Mouse (Mus musculus) right cerebral cortex, adult 18-20 months (tissue): ENCODE measurements around the gene Mgrn1.

Source experiments
- DNase-seq: peaks from one replicate; pipeline ENCODE4 v3.0.0; 2022; ENCODE audit warnings: mixed read lengths

Mgrn1 gene

GRCm38 (mm10) chr16:4879101-4879707, 6.8 kb upstream of the Mgrn1 start:
- peak; percentile 68 for DNase-seq

- DNase-seq = peak; percentile 94
Observed at GRCm38 (mm10) chr16:4879708-4880124, 6.3 kb upstream of the Mgrn1 start.

- peak; percentile 99 for DNase-seq
Observed at GRCm38 (mm10) chr16:4880136-4880825, 5.8 kb upstream of the Mgrn1 start, which contains the start of gene Ubald1. Ubald1 (minus strand) TSS chr16:4880315.

GRCm38 (mm10) chr16:4881400-4882351, 4.4 kb upstream of the Mgrn1 start:
- DNase-seq = peak; percentile 34

DNA sequence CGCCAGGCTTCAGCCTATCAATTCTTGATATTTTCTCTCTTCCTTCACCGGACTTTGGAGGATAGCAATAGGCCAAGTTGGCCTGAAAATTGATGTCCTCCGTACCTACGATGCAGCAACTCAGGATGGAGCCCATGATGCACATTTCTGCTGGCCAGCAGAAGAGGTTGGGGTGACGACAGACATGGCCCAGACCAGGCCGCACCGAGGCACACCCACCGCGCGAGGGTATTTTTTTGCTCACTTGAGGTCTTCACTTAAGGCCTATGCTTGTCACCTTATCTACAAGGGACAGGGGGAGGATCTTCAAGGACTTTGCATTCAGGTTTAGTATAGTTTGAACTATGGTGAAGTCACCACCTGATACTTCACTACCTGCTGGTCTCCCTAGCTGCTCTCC, 1.1 kb upstream of the Mgrn1 start:
- DNase-seq = no peak

DNA sequence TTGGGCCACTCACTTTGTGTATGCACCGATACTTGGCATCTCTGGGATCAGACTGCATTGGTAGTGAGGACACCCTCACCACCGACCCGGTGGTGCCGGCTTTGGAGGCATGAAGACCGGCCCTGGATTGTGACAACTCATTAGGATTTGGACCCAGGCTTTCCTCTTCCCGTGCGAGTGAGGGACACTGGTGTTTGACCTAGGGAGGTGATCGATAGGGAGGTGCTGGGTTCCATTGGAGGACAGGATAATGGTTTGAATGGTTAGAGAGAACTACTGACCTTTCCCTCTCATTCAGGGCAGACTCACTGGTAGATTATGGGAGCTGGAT, 606 bp downstream of the Mgrn1 start:
- no peak for DNase-seq

DNA sequence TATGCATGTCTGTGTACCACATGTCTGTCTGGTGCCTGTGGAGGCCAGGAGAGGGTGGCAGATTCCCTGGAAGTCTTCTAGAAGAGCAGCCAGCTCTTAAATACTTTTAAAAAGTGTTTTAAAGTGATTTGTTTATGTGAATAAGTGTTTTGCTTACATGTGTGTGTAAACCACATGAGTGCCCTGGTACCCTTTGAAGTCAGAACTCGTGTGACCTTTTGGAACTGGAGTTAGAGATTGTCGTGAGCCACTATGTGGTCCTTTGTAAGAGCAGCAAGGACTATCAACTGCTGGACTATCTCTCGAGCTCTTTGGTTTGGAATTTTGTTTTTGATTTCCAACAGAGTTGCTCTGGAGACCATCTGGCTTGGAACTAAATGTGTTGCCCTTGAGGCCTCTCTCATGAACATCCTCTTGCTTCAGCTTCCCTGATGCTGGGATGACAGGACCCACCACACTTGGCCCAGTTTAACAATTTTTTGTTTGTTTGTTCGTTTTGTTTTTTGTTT, 4.2 kb downstream of the Mgrn1 start:
- no peak for DNase-seq

GRCm38 (mm10) chr16:4892171-4892570, 6.1 kb downstream of the Mgrn1 start:
- no peak for DNase-seq

DNA sequence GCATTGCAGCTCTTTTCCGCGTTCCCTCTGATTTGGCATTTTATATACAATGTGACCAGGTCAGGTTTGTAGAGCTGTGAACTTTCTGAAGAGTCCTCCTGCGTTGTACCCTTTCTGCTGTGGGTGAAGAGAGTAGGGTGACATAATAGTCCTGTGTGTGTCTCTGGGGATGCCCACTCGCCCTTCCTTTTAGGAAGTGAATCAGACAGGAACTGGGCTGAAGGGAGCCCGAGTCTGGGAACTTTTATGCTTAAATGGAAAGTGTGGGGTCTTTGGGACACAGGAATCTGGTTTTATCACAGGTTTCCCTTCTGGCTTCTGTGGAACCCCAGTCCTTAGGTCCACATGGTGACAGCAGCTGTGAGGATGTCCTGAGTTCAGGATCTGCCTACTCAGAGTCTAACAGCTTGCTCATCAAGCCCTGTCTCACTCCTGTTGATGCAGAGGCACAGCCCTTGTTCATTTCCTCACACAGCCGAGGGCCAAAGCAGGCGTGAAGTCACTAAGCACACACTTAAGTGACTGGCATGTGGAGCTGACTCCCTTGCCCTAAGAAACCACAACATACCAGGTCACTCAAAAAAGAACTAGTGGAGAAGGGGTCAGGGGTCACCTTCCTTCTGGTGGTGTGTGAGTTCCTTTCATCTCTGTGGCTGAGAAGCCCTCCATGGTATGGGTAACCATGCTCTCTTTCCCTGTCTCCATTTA, 8.3 kb downstream of the Mgrn1 start:
- no peak for DNase-seq

DNA sequence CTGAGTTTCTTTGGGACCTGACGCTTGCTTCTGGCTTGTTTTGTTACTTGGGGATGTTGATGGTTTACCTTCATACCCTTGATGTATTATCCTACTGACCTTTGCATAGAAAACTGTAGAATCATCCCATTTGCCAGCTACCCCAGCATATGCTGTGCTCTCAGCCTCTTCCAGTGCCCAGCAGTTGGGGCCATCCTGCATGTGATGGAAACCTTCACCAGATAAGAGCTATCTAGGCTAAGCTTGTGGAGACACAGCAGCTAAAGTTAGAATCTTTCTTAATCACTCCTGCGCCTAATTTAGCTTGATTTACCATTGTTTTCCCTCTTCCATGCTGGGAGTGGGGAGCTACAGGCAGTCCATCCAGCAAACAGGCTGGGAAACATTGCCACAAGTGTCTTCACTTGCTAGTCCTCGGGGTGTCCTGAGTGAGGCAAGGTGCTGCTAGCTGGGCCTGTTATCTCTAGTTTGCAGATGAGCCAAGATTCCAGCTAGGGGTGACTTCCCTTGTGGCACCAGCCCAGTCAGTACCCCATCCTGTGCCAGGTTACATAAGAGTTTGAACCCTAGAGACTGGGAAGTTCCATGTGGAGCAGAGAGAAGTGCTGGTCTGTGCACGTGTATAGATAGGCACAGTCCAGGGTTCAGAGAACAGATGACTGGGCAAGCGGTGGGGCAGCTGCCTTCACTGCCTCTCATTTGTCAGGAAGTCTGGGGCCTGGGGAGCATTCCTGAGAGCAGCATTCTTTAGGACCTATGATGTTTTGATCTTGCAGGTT, 10.4 kb downstream of the Mgrn1 start:
- no peak for DNase-seq

DNA sequence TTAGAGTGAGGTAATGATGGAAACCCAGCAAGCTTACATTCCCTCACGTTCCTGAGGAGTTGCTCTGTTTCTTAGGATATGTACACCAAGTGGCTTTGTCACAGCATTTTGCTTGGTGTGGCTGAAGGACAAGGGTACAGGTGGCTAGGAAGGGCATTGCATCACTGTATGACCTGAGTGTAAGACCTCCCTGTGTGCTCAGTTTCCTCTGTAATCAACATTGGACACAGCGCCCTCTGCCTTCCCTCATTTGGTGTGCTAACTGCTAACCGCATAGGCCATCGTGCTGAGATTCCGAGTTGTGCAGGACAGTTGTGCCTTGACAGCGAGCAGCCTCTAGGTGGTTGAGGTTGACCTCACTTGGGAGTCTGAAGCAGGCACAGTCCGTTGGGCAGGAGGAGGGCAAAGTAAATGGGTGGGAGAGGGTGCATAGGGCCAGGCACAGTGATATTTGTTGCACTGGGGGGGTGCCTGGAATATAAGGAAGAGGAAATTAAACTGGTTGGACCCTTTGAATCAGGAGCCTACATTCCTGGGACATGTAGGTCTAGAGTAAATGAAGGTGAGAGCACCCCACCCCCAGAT, 11.2 kb downstream of the Mgrn1 start:
- no peak for DNase-seq

- no peak for DNase-seq
Observed at GRCm38 (mm10) chr16:4898881-4899280, 12.8 kb downstream of the Mgrn1 start.

GRCm38 (mm10) chr16:4899711-4900110, 13.7 kb downstream of the Mgrn1 start:
- DNase-seq = no peak

GRCm38 (mm10) chr16:4901167-4901566, 15.1 kb downstream of the Mgrn1 start:
- DNase-seq = no peak

DNA sequence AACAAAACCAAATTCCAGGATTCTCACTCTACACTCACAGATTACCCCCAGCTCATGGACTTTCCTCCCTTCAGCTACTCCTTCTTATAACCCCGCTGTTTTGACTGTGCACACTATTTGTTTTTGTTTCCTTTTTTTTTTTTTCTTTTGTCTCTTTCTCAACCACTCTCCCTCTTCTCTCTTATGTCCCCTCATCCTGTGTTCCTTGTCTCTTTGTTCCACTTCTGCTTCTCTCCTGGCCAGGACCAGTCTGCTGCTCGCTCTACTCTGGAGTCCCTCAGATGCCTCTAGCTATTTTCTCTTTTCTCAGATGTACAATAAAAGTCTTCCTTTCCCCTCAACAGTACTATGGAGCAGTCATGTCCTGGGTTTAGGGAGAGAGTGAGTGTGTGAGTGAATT, 16.3 kb downstream of the Mgrn1 start:
- DNase-seq = no peak

DNA sequence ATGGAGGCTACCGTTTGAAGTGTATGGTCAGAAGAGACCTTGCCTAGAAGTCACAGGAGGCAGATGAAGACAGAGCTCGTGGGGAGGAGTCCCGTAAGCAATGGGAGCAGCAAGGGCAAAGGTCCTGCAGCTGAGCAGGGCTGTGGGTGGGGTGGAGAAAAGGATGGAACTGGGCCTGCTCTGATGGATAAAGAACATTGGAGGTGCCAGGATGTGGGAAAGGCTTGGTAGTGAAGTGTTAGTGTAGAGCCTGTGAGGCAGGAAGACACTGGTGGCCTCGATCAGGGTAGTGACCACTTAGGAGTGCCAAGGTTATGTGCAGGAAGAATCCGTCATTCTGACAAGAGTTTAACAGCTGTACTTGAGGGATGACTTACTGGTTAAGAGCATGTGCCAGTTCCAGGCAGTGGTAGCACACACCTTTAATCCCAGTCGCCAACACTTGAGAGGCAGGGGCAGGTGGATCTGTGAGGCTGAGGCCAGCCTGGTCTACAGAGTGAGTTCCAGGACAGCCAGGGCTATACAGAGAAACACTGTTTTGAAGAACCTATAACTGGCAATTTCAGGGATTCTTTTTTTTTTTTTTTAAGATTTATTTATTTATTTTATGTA, 17.5 kb downstream of the Mgrn1 start:
- DNase-seq = no peak

DNA sequence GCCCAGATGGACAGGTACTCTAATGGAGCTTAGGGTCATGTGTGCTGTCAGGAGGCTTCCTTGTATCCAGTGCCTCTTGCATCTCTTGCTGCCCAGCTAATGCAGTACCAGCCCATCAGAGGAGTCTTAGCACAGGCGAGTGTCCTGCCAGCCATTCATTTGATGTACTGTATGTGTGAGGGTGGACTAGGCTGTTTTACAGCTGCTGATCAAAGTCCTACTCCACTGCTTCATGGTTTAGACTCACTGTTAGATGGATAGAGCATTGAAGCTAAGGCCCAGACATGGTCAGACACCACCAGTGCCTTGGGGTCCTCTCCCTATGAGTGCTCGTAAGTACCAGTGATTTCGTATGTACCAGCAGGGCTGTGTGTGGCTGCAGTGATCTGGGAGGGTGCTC, 18.8 kb downstream of the Mgrn1 start:
- DNase-seq = no peak

DNA sequence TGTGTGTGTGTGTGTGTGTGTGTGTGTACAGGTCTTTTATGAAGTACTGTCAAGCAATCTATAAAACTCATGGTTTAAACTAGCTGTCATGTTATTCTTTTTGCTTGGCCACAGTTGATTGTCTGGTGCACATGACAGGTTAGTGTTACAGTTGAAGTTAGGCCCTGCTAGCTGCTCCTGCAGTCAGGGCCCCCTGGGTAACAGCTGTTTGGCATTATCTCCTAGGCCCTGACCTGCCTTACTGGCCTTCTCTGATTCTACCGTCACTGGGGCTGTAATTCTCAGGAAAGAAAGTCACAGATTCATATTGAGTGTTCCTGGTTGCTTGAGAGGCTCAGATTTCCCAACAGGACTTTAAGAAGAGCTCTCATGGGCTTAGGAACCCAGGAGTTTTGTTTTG, 19.5 kb downstream of the Mgrn1 start:
- DNase-seq = no peak

GRCm38 (mm10) chr16:4906559-4906958, 20.5 kb downstream of the Mgrn1 start:
- DNase-seq = no peak

DNA sequence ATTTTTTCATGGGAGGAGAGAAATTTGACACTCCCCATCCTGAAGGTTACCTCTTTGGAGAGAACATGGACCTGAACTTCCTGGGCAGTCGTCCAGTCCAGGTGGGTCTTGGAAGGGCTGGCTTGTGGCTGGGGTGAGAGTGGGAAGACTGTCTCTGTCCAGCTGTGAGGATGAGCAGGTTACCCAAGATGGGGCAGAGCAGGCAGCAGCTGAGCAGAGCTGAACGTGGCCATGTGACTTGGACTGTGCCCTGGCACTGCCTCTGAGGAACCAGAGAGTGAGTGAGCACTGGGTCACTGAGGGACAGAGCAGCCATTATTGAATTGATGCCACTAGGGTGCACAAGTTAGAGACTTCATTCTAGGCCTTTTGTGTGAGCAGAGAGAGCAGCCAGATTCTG, 21.3 kb downstream of the Mgrn1 start:
- DNase-seq = peak; percentile 42

- no peak for DNase-seq
Observed at GRCm38 (mm10) chr16:4907972-4908371, 21.9 kb downstream of the Mgrn1 start.
